Comparison of ENCODE assay signal across 9 mouse cellular contexts in the genomic region with DNA sequence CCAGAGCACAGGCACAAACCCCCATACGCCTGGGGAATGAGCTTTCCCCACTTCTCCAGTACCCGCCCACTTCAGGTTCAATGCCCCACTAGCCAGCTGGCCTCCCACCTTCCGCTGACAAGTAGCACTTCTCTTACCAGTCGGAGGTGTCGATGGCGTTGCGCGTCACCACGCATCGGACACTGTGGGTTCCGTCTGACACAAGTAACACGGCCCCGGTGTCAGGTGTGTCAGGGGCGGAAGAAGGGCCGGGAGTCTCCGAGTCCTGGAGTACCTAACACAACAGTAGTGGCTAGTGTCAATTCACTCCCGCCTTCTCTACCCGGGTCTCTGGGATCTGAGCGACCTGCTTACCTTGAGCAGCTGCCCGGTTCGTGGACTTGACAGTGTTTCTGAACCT. TPM values are rescaled to one million over a fixed set of nuclear protein-coding genes. Genes with fewer than 3 reads are reported as not detected.
DNase-seq lines count a peak whose midpoint lies in the region; ATAC-seq and TF ChIP-seq lines count a peak whose summit lies in the region.
"Had no signal": no experiment of that assay in that cellular context is flagged by ENCODE, and none has a peak within 500 bp of the region (broad histone marks: within the 10 kb centered on the region; RNA-seq: fewer than 3 reads in every experiment).

No protein-coding gene starts in this region.

- peak overlapping the region; percentile 71 for H3K4me3 ChIP-seq in limb, embryonic 13.5 days
- H3K4me3 ChIP-seq in midbrain, embryonic 11.5 days (ENCODE audit: low read depth, low read length): peak overlapping the region; percentile 66
- H3K4me3 ChIP-seq in stomach, postnatal 0 days (ENCODE audit: low read depth, low read length): peak overlapping the region; percentile 69

- H3K27ac ChIP-seq in limb, embryonic 13.5 days: peak overlapping the region; percentile 91
- H3K27ac ChIP-seq in midbrain, embryonic 11.5 days (ENCODE audit: low read depth, low read length): no peak overlapping the region
- H3K27ac ChIP-seq in stomach, postnatal 0 days (replicated peaks): peak overlapping the region; percentile 89

- H3K36me3 ChIP-seq in limb, embryonic 13.5 days: peaks cover 51% of the 10 kb centered on the region
- peaks cover 10% of the 10 kb centered on the region; the same call in 1 of the 2 replicates for H3K36me3 ChIP-seq in midbrain, embryonic 11.5 days (ENCODE audit: control insufficient read depth, insufficient read depth, low read length)
- H3K36me3 ChIP-seq in stomach, postnatal 0 days (ENCODE audit: control insufficient read depth, insufficient read depth, low read length): peaks cover 12% of the 10 kb centered on the region

- peak overlapping the region; percentile 87 for H3K4me2 ChIP-seq in limb, embryonic 13.5 days (replicated peaks)
- peak overlapping the region; percentile 81 for H3K4me2 ChIP-seq in midbrain, embryonic 11.5 days
- H3K4me2 ChIP-seq in stomach, postnatal 0 days (replicated peaks; ENCODE audit: low read depth): peak overlapping the region; percentile 87

- no peak for TF ChIP-seq EP300 in stomach, postnatal 0 days (optimal IDR thresholded peaks at IDR 0.05)

- no peak for TF ChIP-seq CTCF in stomach, postnatal 0 days (IDR thresholded peaks at IDR 0.05; ENCODE audit: low read depth)

- peaks cover 5% of the 10 kb centered on the region for H3K27me3 ChIP-seq in limb, embryonic 13.5 days
- H3K27me3 ChIP-seq in midbrain, embryonic 11.5 days (ENCODE audit: control insufficient read depth, insufficient read depth, low read length): no peaks in the 10 kb centered on the region
- no peaks in the 10 kb centered on the region for H3K27me3 ChIP-seq in stomach, postnatal 0 days (ENCODE audit: control insufficient read depth, insufficient read depth, low read length)

- H3K9ac ChIP-seq in limb, embryonic 13.5 days: peak overlapping the region; percentile 71
- H3K9ac ChIP-seq in midbrain, embryonic 11.5 days (ENCODE audit: low read length): peak overlapping the region; percentile 68
- H3K9ac ChIP-seq in stomach, postnatal 0 days (ENCODE audit: low read length): peak overlapping the region; percentile 66

- H3K4me1 ChIP-seq in limb, embryonic 13.5 days: peaks cover 18% of the 10 kb centered on the region
- H3K4me1 ChIP-seq in midbrain, embryonic 11.5 days (ENCODE audit: control insufficient read depth, insufficient read depth, low read length): peaks cover 19% of the 10 kb centered on the region
- peaks cover 7% of the 10 kb centered on the region; the same call in 1 of the 2 replicates for H3K4me1 ChIP-seq in stomach, postnatal 0 days (replicated peaks; ENCODE audit: control insufficient read depth, insufficient read depth)

- WGBS in limb, embryonic 13.5 days: 0% methylated on average over 21 of the region's 21 CpGs
- WGBS in midbrain, embryonic 11.5 days: under 1% methylated on average over 21 of the region's 21 CpGs
- under 1% methylated on average over 21 of the region's 21 CpGs for WGBS in stomach, postnatal 0 days

- no peak for DNase-seq in cerebellum, postnatal 4 days (ENCODE audit: low spot score in 2 of 2)
- peak; percentile 46 for DNase-seq in urinary bladder, adult 2 months (ENCODE audit: low spot score)
- DNase-seq in urinary bladder, adult 18-20 months (ENCODE audit: low spot score in 2 of 2): no peak
- DNase-seq in midbrain, embryonic 11.5 days (ENCODE audit: low spot score, missing footprints): no peak
- DNase-seq in stomach, postnatal 0 days (ENCODE audit: low spot score): no peak

- ATAC-seq in cerebellum, adult (ENCODE audit: insufficient number of reproducible peaks, low FRiP score, low TSS enrichment): 0 out of 2 replicates have a peak, but pooled peaks have one; percentile 5
- peak; percentile 50 to 66 for ATAC-seq in hematopoietic stem cell, adult 5-6 weeks (replicated peaks in 1 of 2; ENCODE audit: insufficient read depth in 1 of 2, low FRiP score in 2 of 2, low TSS enrichment in 1 of 2, low read depth in 1 of 2, poor library complexity in 2 of 2, severe bottlenecking in 2 of 2)
- ATAC-seq in limb, embryonic 13.5 days (ENCODE audit: low FRiP score, low read depth): peak; percentile 54
- peak; percentile 53 for ATAC-seq in midbrain, embryonic 11.5 days (ENCODE audit: low FRiP score)
- peak; percentile 34 for ATAC-seq in stomach, postnatal 0 days (ENCODE audit: low FRiP score, low TSS enrichment)

- H3K9me3 ChIP-seq in limb, embryonic 13.5 days: no peaks in the 10 kb centered on the region
- H3K9me3 ChIP-seq in midbrain, embryonic 11.5 days (ENCODE audit: control insufficient read depth, low read length): no peaks in the 10 kb centered on the region
- H3K9me3 ChIP-seq in stomach, postnatal 0 days (ENCODE audit: control insufficient read depth, low read length): no peaks in the 10 kb centered on the region

RNA-seq across cellular contexts. Expression of gene Acd, which starts 0.3 kb away (rescaled TPM):
- 18.2 and 18.8 TPM in 2 replicates for polyA plus RNA-seq in urinary bladder, adult 2 months (2012; rRNA removed)
- 13.9 and 26.7 TPM in 2 replicates for total RNA-seq in hematopoietic stem cell, adult 5-6 weeks (2017)
- polyA plus RNA-seq in limb, embryonic 13.5 days (2015; fragmentation: Nextera tagmentation; extraction: Ambion mirVana): 81.5 and 83.9 TPM in 2 replicates
- polyA plus RNA-seq in midbrain, embryonic 11.5 days (2014; fragmentation: Nextera tagmentation; extraction: Ambion mirVana): 63.2 and 66.8 TPM in 2 replicates
- polyA plus RNA-seq in stomach, postnatal 0 days (2015; fragmentation: Nextera tagmentation; extraction: Ambion mirVana): 26.7 and 30.7 TPM in 2 replicates

RNA-seq across cellular contexts. Expression of gene Pard6a, which starts 0.4 kb away (rescaled TPM):
- 11.2 and 15.4 TPM in 2 replicates for polyA plus RNA-seq in urinary bladder, adult 2 months (2012; rRNA removed)
- total RNA-seq in hematopoietic stem cell, adult 5-6 weeks (2017): 22.8 and 66.2 TPM in 2 replicates
- polyA plus RNA-seq in limb, embryonic 13.5 days (2015; fragmentation: Nextera tagmentation; extraction: Ambion mirVana): 17.7 TPM in 2 replicates
- polyA plus RNA-seq in midbrain, embryonic 11.5 days (2014; fragmentation: Nextera tagmentation; extraction: Ambion mirVana): 22.2 and 26.2 TPM in 2 replicates
- polyA plus RNA-seq in stomach, postnatal 0 days (2015; fragmentation: Nextera tagmentation; extraction: Ambion mirVana): 12.4 and 13.0 TPM in 2 replicates

RNA-seq across cellular contexts. Expression of gene 4933405L10Rik, which starts 6.9 kb away (rescaled TPM):
- not detected in 2 replicates for polyA plus RNA-seq in urinary bladder, adult 2 months (2012; rRNA removed)
- total RNA-seq in hematopoietic stem cell, adult 5-6 weeks (2017): 1.2 TPM in 1 of 2 replicates, not detected in the other
- polyA plus RNA-seq in limb, embryonic 13.5 days (2015; fragmentation: Nextera tagmentation; extraction: Ambion mirVana): 0.36 TPM in 1 of 2 replicates, not detected in the other
- not detected in 2 replicates for polyA plus RNA-seq in midbrain, embryonic 11.5 days (2014; fragmentation: Nextera tagmentation; extraction: Ambion mirVana)
- 0.08 and 0.13 TPM in 2 replicates for polyA plus RNA-seq in stomach, postnatal 0 days (2015; fragmentation: Nextera tagmentation; extraction: Ambion mirVana)
- total RNA-seq: layer of hippocampus, postnatal 10 days had no signal

RNA-seq across cellular contexts. Expression of gene Enkd1, which starts 7.4 kb away (rescaled TPM):
- 9.6 and 11.5 TPM in 2 replicates for polyA plus RNA-seq in urinary bladder, adult 2 months (2012; rRNA removed)
- total RNA-seq in hematopoietic stem cell, adult 5-6 weeks (2017): 16.1 and 17.6 TPM in 2 replicates
- polyA plus RNA-seq in limb, embryonic 13.5 days (2015; fragmentation: Nextera tagmentation; extraction: Ambion mirVana): 30.8 and 32.2 TPM in 2 replicates
- polyA plus RNA-seq in midbrain, embryonic 11.5 days (2014; fragmentation: Nextera tagmentation; extraction: Ambion mirVana): 33.7 and 33.9 TPM in 2 replicates
- polyA plus RNA-seq in stomach, postnatal 0 days (2015; fragmentation: Nextera tagmentation; extraction: Ambion mirVana): 5.4 and 5.8 TPM in 2 replicates

RNA-seq across cellular contexts. Expression of gene Carmil2, which starts 14.5 kb away (rescaled TPM):
- polyA plus RNA-seq in urinary bladder, adult 2 months (2012; rRNA removed): 0.53 and 0.61 TPM in 2 replicates
- 14.7 and 15.1 TPM in 2 replicates for total RNA-seq in hematopoietic stem cell, adult 5-6 weeks (2017)
- 0.55 and 0.77 TPM in 2 replicates for polyA plus RNA-seq in limb, embryonic 13.5 days (2015; fragmentation: Nextera tagmentation; extraction: Ambion mirVana)
- 2.1 and 3.3 TPM in 2 replicates for polyA plus RNA-seq in midbrain, embryonic 11.5 days (2014; fragmentation: Nextera tagmentation; extraction: Ambion mirVana)
- polyA plus RNA-seq in stomach, postnatal 0 days (2015; fragmentation: Nextera tagmentation; extraction: Ambion mirVana): 0.58 and 0.61 TPM in 2 replicates

Comparison
In these comparisons a context has a peak if more than half of its experiments do, and no peak if none do; other contexts are left out.
1. ATAC-seq: peak in every context shown above with its lines; median percentile 58 in hematopoietic stem cell, adult 5-6 weeks; 54 in limb, embryonic 13.5 days; 53 in midbrain, embryonic 11.5 days; 34 in stomach, postnatal 0 days; 5 in cerebellum, adult.